Mouse (Mus musculus) embryo, embryonic 10 days (tissue): ENCODE measurements around the gene Prnd.
A peak's percentile ranks its signal among the peaks of the same experiment; 100 is the strongest.

Experiments
- DNase-seq: peaks from one replicate; pipeline ENCODE4 v3.0.0-alpha.2; 2015; ENCODE audit warnings: low spot score

The Prnd gene

DNA sequence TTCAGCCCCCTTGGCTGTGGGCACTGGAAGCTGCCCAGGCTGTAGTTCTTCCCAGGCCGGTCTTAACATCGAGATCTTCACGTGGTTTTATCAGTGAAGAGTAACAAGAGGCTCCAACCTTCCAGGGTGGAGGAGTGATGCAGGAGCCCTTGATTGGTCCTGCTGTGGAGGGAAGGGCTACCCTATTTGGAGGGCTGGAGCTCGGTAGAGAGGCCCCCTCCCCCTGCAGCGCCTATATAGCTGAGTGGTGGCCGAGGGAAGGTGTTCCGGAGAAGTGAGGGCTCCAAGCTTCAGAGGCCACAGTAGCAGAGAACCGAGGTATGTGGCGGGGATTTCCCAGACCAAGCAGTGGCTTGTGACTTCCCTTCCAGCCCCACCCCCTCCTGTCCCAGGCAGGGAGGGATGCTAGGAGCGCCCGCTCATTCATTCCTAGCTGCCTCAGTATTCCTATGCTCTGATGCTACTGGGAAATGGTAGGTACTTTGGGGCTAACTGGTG lies at the start of gene Prnd:
Gene Prnd, plus strand, starts transcription at position 264 of the 498 bp plus-strand sequence.
- peak; percentile 17 for DNase-seq

DNA sequence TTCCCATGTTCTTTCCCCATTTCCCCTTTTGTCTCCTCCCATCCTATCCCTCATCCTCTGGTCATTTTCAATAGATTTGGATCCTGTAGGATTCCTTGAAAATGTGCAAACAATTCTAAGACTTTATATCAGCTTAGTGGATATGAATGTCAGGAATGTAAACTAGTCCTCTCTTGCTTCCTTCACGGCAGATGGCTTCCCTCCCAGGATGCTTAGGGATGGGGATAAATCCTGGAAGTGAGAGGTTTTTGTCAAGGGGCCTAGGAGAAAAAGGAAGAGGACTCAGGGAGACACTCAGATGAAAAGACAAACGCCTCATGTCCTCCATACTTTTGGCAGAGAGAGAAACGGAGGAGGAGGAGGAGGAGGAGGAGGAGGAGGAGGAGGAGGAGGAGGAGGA lies 48.2 kb upstream of the Prnd start:
- no peak for DNase-seq

DNA sequence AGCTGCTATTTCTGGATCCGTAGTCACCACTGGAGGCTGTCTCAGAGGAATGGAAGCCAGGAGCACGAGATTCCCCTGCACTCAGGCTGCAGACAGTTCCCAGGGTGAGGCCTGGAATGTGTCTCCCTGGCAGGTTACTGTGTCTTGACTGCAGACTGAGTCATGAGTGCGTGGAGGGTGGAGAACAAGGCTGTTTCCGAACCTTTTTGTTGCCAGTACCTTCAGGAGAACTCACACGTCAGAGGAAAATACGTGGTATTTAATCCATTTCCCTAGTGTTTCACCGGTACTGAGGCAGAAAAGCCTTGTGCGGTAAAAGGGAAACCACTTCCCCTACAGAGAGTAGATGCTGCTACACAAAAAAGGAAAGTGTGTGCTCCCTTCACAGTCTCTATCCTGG lies 47.8 kb upstream of the Prnd start:
- peak; percentile 26 for DNase-seq

DNA sequence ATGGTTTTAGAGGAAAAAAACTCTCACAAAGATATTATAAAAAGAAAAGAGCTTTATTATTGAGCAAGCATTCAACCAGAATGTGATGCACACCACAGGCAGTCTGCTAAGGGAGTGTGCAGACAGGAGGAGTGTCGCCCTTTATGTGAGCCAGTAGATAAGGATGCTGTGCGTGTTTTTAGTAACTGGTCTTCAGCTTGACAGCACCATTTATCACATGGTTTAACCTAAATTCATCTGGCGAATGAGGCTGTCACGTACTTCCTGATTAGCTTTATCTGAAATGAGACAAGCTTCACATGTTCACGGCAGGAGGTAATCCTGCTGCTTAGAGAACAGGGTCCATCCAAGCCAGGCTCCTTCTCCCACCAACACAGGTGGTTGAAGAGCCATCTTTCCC lies 45.6 kb upstream of the Prnd start:
- DNase-seq = no peak

DNA sequence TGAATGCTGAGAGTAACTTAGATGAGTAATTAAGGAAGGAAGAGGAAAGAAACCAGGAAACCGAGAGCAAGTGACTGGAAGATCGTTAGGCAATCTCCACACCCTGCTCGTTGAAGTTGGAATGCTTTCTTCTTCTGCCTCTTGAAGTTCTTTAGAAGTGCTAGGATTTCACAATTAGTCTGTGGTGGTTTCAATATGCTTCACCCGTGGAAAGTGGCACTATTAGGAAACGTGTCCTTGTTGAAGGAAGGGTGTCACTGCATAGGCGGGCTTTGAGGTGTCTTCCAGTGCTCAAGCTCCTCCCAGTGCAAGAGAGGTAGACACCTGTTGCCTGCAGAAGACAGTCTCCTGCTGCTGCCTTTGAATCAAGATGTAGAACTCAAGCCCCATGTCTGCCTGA lies 44.9 kb upstream of the Prnd start:
- DNase-seq = no peak

DNA sequence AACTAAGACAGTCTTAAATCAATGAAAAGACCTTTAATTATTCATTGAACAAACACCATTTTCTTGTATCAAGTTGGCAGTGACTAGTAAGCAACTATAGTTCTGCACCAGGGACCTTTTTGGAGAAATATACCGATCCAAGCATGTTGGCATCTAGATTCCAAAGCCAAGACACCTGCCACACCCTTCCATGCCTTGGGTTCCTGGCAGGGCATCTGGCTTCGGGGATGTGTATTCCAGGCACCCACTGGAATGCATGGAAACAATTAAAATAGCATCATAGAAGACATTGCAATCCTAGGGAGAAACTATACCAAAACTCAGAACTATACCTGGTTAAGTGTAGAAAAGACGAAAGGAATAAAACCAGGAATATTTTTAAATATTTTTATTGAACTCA lies 44.4 kb upstream of the Prnd start:
- DNase-seq = no peak

DNA sequence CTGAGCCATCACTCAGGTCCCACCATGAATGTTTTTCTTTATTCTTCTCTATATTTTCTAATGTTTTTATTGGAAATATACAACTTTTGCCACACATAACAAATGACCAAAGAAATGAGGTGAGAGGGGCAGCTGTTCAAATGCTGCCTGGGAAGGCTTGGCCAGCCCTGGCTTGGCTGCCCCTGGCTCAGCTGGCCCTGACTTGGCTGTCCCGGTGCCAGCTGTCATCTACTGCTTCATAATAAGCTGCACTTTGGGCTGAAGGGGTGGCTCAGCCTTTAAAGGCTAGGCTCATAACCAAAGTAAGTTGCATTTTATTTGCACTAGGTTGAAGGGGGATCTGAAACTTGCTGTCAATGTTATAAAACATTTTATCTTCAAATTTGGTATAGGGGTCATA lies 43.8 kb upstream of the Prnd start:
- DNase-seq = no peak

DNA sequence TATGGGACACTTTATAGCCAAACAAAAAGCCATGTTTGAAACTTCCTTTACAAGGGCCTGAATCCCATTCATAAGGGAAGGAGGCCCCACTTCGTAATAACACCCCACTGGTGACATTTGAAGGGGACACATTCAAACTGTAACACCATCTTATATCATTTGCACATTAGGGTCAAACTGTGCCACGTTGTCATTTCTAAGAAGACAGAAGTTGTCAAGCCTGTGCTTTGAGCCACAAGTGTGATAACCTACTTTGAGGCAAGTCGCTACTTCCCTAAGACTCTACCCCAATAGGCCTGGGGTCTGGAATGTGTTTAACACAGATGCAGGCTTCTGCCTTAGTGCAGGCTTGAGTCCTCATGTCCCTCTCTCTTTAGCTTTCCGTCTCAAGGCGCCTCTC lies 43.4 kb upstream of the Prnd start:
- DNase-seq = no peak

DNA sequence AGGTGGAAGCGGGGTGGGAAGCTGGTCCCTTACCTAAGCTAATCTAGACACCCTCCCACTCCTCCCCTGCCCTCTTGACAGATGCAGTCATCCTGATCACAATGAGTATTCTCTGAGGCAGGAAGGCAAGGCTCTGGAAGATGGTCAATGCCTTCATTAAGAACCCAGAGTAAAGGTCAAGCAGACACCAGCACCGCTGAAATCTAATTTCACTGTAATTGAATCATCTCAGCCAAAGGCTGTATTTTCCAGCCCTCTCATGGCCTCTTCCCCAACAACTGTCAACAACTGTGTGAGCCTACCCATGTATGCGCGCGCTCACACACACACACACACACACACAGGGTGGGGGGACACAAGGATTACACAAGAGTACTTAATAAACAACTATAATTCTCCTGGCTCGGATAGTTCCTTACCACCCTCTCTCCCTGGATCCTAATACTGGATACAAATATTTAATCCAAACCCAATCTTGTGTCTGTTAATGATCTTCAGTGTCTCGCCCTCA lies 42.3 kb upstream of the Prnd start:
- DNase-seq = no peak

DNA sequence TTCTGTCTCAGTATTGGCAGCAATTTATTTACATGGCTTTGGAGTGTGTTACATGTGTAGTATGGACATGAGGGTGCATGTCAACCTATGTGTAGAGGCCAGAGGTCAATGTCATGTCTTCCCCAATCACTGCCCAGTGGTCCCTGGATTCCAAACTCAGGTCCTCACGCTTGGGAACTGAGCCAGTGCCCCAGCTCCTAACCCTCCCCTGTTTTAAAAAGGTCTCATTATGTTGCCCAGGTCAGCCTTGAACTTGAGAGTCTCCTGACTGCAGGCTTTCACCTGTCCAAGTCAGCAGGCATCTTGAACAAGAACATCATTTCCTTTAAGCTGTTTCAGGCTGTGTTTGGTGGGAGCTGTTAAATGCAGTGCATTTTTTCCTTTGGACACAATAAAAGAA lies 41.8 kb upstream of the Prnd start:
- no peak for DNase-seq

DNA sequence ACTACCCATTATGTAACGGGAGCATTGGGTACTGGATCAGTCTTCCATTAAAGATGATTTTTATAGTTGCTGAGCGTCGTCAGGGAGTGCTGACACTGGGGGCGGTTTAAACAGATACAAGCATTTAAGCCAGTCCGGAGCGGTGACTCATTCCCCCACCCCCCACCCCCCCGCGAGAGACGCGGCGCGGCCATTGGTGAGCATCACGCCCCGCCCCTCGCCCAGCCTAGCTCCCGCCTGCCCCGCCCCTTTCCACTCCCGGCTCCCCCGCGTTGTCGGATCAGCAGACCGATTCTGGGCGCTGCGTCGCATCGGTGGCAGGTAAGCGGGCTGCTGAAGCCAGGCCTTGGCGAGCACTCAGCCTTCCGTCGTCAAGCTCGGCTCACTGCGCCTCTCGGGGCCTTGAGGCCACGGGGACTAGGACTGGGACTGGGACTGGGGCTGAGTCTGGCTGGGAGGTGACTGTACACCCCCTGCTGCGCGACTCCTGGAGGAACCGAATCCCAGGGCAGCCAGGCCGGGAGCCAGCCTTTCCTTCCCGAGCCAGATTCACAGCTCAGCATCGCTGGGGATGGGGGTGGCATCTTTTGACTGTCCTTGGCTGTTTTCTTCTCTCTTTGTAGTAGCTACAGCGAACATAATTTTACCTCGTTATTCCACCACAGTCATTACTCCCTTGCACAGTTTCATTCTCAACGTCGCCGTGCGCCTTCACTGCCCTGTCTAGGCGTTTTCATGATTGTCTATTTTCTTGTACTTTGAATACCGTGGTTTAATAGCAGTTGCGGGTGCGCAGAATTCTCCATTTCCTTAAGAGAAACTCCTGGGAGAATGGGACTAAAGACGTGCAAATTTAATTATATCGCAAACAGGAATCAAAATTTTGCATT lies 40.7 kb upstream of the Prnd start, which contains the start of the genes Prnp and Prn:
Gene Prnp, plus strand, starts transcription at position 246 of the 890 bp plus-strand sequence.
Gene Prn, plus strand, starts transcription at position 275 of the 890 bp plus-strand sequence.
- peak; percentile 89 for DNase-seq

DNA sequence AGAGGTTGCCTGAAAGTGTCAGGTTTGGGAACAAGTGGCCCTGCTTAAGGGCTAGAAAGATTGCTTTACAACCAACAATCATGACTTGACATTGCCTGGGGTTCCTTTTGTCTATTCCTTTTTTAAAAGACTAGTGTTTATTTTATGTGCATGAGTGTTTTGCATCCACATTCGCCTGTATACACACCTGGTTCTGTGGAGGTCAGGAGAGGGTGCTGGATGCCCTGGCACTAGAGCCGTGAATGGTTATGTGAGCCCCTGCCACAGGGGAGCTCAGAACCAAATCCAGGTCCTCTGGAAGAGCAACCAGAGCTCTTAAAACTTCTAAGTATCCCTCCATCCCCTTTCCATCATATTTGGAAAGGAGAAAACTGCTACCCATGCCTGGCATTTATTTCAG lies 39.8 kb upstream of the Prnd start:
- no peak for DNase-seq

DNA sequence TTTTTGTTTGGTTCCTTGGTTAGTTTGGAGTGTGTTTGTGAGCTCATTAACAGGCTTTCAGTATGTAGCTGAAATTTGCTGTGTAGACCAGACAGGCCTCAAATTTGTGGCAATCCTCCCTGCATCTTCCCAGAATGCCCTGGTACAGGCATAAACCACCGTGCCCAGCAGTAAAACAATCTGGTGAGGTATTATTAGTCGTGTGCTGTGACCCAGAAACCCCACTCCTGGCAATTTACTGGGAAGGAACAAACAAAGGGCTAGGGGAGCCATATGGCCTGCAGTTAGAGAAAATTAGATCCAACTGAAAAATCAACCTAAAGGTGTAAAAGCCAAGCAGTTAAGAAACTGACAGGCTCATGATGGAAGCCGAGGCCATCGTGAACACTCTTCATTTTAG lies 39.3 kb upstream of the Prnd start:
- no peak for DNase-seq

DNA sequence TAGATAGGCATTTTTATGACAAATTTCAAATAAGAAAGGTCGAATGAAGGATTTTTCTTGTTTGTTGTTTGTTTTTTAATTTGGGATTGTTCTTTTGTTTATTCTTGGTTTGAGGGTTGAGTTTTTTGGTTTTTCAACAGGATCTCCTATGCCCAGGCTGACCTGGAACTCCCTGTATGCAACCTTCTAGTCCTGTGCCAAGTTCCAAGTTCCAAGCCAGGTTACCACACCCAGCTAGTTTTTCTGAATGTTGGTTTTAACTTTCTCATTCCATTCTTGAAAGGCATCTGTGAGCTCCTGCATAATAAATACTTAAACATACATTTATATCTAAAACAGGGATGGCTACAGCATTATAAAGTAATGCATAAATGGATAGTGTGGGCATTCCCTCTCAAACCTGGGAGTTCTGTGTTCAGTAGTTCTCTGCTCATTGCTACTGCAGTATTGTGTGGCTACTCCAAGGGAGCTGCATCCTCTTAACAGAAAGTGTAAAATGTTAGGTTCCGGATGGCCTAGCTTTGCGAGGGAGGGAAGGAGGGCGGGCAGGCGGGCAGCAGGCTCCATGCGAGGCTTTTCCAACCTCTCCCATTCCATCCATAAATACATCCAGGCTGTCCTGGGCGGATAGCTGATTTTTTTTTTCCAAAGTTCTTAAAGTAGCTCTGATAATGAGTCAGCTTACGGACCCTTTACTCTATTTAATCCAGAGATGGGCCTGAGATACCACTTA lies 38.0 kb upstream of the Prnd start:
- no peak for DNase-seq

DNA sequence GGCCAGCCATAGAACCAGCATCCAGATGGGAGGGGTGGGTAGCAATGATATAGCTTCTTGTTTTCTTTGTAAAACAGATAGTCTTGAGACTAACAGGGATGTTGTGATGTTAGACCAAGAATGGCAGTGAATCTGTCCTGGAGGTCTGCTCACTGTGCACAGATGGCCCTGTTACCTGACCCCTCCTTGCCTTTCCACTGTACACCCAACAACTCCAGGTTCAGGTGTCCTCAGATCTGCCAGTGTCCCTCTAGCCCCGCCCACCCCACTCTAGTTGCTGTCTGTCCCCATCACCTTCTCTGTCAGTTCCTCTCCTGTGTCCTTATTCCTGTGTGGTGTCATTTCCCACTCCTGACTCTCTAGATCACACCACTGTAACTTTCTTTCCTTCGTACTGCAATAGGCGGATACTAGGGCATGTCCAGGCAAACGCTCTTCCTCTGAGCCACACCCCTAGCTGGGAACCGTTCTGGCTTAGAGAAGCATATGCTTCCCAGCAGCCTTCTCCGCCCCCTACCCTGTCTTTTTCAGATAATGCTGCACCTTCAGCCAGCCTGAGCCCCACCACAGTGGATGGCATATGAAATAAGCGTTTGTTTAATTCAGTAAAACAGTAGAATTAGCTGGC lies 18.3 kb upstream of the Prnd start:
- no peak for DNase-seq

DNA sequence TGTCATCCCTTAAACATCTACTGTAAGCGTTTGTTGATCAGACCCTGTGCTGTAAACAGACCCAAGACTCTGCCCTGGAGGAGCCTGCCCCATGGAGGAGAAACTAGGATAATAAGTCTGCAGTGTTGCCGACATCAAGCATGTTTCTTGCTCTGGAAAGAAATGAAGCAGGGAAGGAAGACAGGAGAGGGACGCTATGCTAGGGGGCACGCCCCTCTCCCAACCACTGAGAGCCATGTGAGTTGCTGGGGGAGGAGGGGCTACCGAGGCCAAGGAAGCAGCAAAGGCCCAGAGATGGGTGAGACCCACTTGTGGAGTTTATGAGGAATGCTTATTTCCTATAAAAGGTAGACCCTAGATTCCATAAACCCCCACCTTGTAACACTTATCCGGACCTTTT lies 17.6 kb upstream of the Prnd start:
- no peak for DNase-seq

DNA sequence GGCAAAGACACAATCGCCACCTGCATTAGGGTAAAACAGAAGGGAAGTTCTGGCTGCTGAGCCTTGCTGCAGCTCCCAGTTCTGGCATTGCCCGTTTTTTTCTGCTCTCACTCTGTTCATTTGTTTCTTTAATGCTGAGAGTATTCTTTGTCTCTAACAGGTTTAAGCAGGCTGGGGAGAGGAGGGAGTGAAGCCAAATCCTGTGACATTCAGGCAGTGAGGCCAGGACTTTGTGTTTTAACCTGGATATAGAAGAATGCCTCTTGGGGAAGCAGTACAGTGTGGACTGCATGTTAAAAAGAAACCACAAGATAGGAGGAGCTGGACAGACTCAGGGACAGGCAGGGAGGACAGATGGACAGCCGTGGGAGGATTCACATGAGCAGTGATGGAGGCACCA lies 17.1 kb upstream of the Prnd start:
- no peak for DNase-seq

DNA sequence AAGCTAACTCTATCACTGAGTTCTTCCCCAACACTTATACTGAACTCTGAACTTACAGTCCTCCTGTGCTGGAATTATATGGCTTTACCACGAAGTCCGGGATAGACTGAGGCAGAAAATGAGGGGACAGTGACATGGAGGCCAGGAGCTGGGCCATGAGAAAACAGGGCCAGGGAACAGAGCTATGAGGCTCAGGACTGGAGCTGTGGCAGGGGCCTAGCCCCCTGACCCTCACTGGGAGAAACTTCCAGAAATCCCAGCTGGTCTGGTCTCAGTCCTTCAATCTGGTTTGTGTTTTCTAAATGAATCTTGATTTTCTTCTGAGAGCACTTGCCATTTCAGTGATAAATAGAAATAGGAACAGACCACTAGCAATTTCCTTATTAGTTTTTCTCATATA lies 16.4 kb upstream of the Prnd start:
- no peak for DNase-seq

DNA sequence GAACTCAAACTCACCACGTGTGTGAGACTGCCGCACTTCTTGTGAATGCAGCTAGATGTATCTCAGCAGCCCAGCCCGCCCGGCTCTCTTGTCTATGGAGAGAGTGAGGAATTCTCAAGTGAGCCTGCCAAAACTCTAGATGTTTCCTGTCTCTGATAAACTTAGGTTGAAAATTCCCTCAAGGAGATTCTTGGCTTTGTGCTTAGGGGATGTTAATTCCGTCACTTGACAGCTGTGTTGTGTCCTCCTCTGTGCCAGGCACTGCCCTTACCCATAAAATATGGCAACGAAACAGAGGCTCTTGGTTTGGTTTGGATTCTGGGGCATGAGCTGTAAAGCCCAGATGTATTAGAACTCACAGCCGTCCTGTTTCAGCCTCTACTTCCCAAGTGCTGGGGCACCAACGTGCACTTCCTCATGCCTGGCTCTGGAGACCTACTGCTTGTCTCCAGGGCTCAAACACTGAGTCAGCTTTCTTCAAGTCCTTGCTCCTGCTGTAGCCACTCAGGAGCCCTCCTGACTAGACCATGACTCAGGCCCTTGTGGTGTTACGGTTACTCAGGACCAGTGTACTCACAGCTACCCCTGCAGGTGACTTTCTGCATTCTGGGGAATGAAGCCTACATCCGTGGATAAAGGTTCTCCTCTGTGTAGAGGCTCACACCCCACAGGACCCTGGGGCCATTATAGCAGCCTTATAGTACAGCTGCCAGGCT lies 15.1 kb upstream of the Prnd start:
- DNase-seq = no peak

DNA sequence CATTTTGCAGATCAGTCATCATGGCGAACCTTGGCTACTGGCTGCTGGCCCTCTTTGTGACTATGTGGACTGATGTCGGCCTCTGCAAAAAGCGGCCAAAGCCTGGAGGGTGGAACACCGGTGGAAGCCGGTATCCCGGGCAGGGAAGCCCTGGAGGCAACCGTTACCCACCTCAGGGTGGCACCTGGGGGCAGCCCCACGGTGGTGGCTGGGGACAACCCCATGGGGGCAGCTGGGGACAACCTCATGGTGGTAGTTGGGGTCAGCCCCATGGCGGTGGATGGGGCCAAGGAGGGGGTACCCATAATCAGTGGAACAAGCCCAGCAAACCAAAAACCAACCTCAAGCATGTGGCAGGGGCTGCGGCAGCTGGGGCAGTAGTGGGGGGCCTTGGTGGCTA lies 14.3 kb upstream of the Prnd start:
- DNase-seq = no peak

DNA sequence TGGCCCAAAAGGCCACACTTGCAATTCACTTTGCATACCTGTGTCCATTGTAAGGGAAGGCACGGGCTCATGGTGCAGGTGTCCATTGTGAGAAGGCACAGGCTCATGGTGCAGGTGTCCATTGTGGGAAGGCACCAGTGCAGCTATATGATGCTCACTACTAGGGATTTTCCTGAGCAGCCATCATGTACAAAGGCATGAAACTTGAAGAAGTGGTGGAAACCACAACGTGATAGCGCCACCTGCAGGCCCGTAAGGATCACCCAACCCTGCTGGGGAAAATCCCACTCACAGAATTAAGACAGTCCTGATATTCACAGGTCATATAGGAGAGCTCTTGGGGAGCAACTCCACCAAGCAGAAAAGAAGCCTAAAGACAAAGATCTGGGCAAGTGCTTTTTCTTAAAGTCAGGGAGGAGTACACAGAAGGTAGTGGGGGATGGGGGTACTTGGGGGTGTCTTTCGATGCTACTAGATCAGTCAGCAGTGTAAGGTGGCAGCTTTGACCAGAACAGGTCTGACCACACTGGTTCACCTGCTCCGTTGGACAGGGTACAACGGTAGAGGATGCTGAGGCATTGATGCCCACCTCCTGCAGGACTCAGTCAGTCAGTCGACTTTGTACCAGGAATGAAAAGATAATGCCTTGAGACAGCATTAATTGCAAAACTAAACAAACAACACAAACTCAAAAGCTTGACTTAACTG lies 11.1 kb upstream of the Prnd start:
- peak; percentile 77 for DNase-seq
